Mouse (Mus musculus) forebrain, postnatal 0 days (tissue): ENCODE measurements at regions not wholly inside any gene's neighbourhood (a gene's known extent, or its start where the extent isn't known, plus 50 kb on each side); places are given as distances from the start of the nearest gene placed in this dataset.

ENCODE experiments used
- ATAC-seq: fragments of 200-750 bp; cut with Nextera tagmentation; 2 replicates; pipeline ENCODE4 v1.8.0; 2017; ENCODE audit warnings: mild to moderate bottlenecking, moderate library complexity
- DNase-seq: peaks from one replicate; pipeline ENCODE4 v3.0.0-alpha.2; 2015
- H3K27ac ChIP-seq: fragments of 300-500 bp; sonication (generic); 2 replicates; pipeline ENCODE4 v1.5.1; 2014; ENCODE audit warnings: low read depth, mild to moderate bottlenecking, antibody characterized with exemption, low read length, moderate library complexity, mixed read lengths
- H3K27me3 ChIP-seq: fragments of 300-500 bp; sonication (generic); 2 replicates; pipeline ENCODE4 v1.6.1; 2014; ENCODE audit warnings: mild to moderate bottlenecking, low read length, mixed read lengths; ENCODE audit not compliant: insufficient read depth
- H3K36me3 ChIP-seq: fragments of 300-500 bp; sonication (generic); 2 replicates; pipeline ENCODE4 v1.6.1; 2014; ENCODE audit warnings: mild to moderate bottlenecking, moderate library complexity; ENCODE audit not compliant: insufficient read depth
- H3K4me1 ChIP-seq: fragments of 300-500 bp; sonication (generic); 2 replicates; pipeline ENCODE4 v1.6.1; 2014; ENCODE audit warnings: antibody characterized with exemption; ENCODE audit not compliant: insufficient read depth
- H3K4me2 ChIP-seq: fragments of 300-500 bp; sonication (generic); 2 replicates; pipeline ENCODE4 v1.6.1; 2014; ENCODE audit warnings: low read depth, mild to moderate bottlenecking, moderate library complexity
- H3K4me3 ChIP-seq: fragments of 300-500 bp; sonication (generic); 2 replicates; pipeline ENCODE4 v1.5.1; 2014; ENCODE audit warnings: low read depth, low read length, mixed read lengths
- H3K9ac ChIP-seq: fragments of 300-500 bp; sonication (generic); 2 replicates; pipeline ENCODE4 v1.6.1; 2014; ENCODE audit warnings: mild to moderate bottlenecking
- H3K9me3 ChIP-seq: fragments of 300-500 bp; sonication (generic); 2 replicates; pipeline ENCODE4 v1.6.1; 2016; ENCODE audit warnings: low read length
- CTCF ChIP-seq: sonication (generic); IDR thresholded peaks from 2 replicates; pipeline ENCODE4 v1.5.1; 2016; ENCODE audit warnings: antibody characterized with exemption, control low read depth, low read depth
- WGBS: fragments of 180-500 bp; shearing (Covaris S2); extraction: QIAGEN DNeasy Blood & Tissue Kit; methylation state at CpG from one replicate; pipeline ENCODE4 v1.1.7; 2014; 5-methylcytosine and 5-hydroxymethylcytosine counted together

- Histone ChIP-seq H3K4me2 (no peak overlapping the region), H3K9ac (no peak overlapping the region), H3K27me3 (no peaks in the 10 kb centered on the region), H3K9me3 (no peaks in the 10 kb centered on the region), H3K27ac (no peak overlapping the region), H3K4me3 (no peak overlapping the region), H3K36me3 (no peaks in the 10 kb centered on the region), H3K4me1 (no peaks in the 10 kb centered on the region)
- WGBS: 60% methylated on average over 4 of the region's 4 CpGs
- TF ChIP-seq CTCF: no peak
- peak; percentile 59 for ATAC-seq
- DNase-seq: peak; percentile 45
Observed at GRCm38 (mm10) chr12:7094582-7094981, 882.9 kb upstream of the Apob start.

GRCm38 (mm10) chr12:7095440-7095839 lies 882.0 kb upstream of the Apob start:
- no peak for TF ChIP-seq CTCF
- 16% methylated on average over 1 of the region's 1 CpGs for WGBS
- Histone ChIP-seq H3K36me3 (no peaks in the 10 kb centered on the region), H3K27me3 (no peaks in the 10 kb centered on the region), H3K9me3 (no peaks in the 10 kb centered on the region), H3K4me1 (no peaks in the 10 kb centered on the region), H3K4me3 (no peak overlapping the region), H3K9ac (no peak overlapping the region), H3K4me2 (no peak overlapping the region), H3K27ac (no peak overlapping the region)
- ATAC-seq (no peak), DNase-seq (no peak)

- H3K4me3 ChIP-seq: no peak overlapping the region
- H3K27ac ChIP-seq: no peak overlapping the region
- no peaks in the 10 kb centered on the region for H3K36me3 ChIP-seq
- ATAC-seq: no peak
- DNase-seq: no peak
- WGBS: 66% methylated on average over 3 of the region's 3 CpGs
- H3K4me1 ChIP-seq: no peaks in the 10 kb centered on the region
- no peak overlapping the region for H3K4me2 ChIP-seq
- H3K9ac ChIP-seq: no peak overlapping the region
- TF ChIP-seq CTCF: no peak
- H3K9me3 ChIP-seq: no peaks in the 10 kb centered on the region
- H3K27me3 ChIP-seq: no peaks in the 10 kb centered on the region
Observed at GRCm38 (mm10) chr12:7096221-7096620, 881.2 kb upstream of the Apob start.

GRCm38 (mm10) chr12:7139044-7139443 lies 838.4 kb upstream of the Apob start:
- no peak overlapping the region for H3K27ac ChIP-seq
- no peaks in the 10 kb centered on the region for H3K4me1 ChIP-seq
- no peaks in the 10 kb centered on the region for H3K9me3 ChIP-seq
- TF ChIP-seq CTCF: no peak
- H3K9ac ChIP-seq: no peak overlapping the region
- no peak overlapping the region for H3K4me2 ChIP-seq
- WGBS: 96% methylated on average over 3 of the region's 3 CpGs
- DNase-seq (no peak), ATAC-seq (no peak)
- no peaks in the 10 kb centered on the region for H3K27me3 ChIP-seq
- H3K4me3 ChIP-seq: no peak overlapping the region
- no peaks in the 10 kb centered on the region for H3K36me3 ChIP-seq
